Mouse (Mus musculus): Measurements from ENCODE around the gene Arhgap25. TPM values are rescaled to one million over a fixed set of nuclear protein-coding genes. Genes with fewer than 3 reads are reported as not detected.
"Not testable (repeated sequence)": the region's sequence is repeated elsewhere in the genome, so short reads cannot be mapped to it uniquely, and the experiment has no call there.

The Arhgap25 gene
- total RNA-seq (2021), result 1 to 10 TPM; 2.5 to 2.9 TPM
- long read RNA-seq, experiment 1, partial matches to known transcripts, result 0 of 2 reads
- long read RNA-seq, experiment 1, other reads (novel, unspliced or antisense), result 2 of 2 reads
- long read RNA-seq, experiment 2, partial matches to known transcripts, result 1 of 3 reads
- long read RNA-seq, experiment 2, other reads (novel, unspliced or antisense), result 0 of 3 reads

- TF ChIP-seq CTCF (conservative IDR thresholded peaks at IDR 0.05), result no peak
- Histone ChIP-seq H3K4me3 (peak within 1 kb of the TSS; percentile 17; the same call in 1 of the 2 replicates), H3K27ac (peak within 1 kb of the TSS; percentile 32; the same call in 1 of the 2 replicates)
- peak; percentile 21 to 42 for DNase-seq (ENCODE audit: low spot score in 2 of 2)
These were observed at the start of gene Arhgap25 for GRCm38 (mm10) chr6:87532953-87533710. TSS of gene Arhgap25 (minus strand) at chr6:87533259.

- no peak for TF ChIP-seq CTCF (conservative IDR thresholded peaks at IDR 0.05)
- no peak for DNase-seq (ENCODE audit: low spot score in 2 of 2)
- no peak overlapping the region for H3K4me3 ChIP-seq
- no peak overlapping the region for H3K27ac ChIP-seq
These were observed 49.4 kb upstream of the Arhgap25 start for GRCm38 (mm10) chr6:87582456-87582855.

GRCm38 (mm10) chr6:87581581-87581980, 48.5 kb upstream of the Arhgap25 start:
- no peak for DNase-seq (ENCODE audit: low spot score in 2 of 2)
- Histone ChIP-seq H3K27ac (no peak overlapping the region), H3K4me3 (no peak overlapping the region)
- no peak for TF ChIP-seq CTCF (conservative IDR thresholded peaks at IDR 0.05)

DNA sequence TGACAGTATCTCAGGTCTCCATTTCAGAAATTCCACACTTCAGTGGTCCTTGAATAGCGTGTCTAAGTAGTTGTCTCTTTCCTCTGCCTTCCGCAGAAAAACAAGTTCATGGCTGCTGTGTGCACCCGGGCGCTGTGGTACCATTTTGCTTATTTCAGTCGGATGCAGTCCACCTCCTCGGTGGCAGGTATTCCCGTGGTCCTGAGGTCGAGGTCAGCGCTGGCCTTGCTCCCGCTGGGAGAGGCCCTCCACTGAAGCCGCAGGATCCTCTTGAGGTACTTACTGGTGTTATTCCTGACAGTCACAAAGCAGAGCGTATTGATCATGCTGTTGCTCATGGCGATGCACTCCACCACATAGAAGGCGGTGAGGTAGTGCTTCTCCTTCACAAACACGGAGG, 48.0 kb upstream of the Arhgap25 start:
- TF ChIP-seq CTCF (conservative IDR thresholded peaks at IDR 0.05), result no peak
- no peak overlapping the region for H3K27ac ChIP-seq
- DNase-seq (ENCODE audit: low spot score in 2 of 2), result no peak
- H3K4me3 ChIP-seq, result no peak overlapping the region

DNA sequence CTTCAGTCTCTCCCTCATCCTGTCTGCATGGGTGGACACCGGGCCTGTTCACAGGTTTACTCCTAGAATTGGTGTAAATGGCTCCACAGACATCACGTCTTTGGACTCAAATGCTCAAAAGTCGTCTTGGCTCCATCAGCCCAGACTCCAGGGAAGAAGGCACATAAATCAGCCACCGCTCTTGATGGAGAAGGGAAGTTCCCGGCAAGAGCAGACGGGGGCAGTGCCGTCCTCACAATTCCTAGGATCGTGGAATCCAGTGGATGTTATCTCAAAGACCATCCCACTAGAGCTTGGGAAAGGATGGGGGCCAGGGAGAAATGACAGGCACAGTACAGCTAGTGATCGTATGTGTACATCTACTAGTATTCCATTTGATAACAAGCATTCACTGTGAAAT, 45.2 kb upstream of the Arhgap25 start:
- no peak for DNase-seq (ENCODE audit: low spot score in 2 of 2)
- no peak overlapping the region for H3K4me3 ChIP-seq
- TF ChIP-seq CTCF (conservative IDR thresholded peaks at IDR 0.05), result peak; percentile 68
- no peak overlapping the region for H3K27ac ChIP-seq

GRCm38 (mm10) chr6:87576648-87577330, 43.7 kb upstream of the Arhgap25 start:
- H3K4me3 ChIP-seq, result no peak overlapping the region
- TF ChIP-seq CTCF (conservative IDR thresholded peaks at IDR 0.05), result no peak
- no peak overlapping the region for H3K27ac ChIP-seq
- no peak for DNase-seq (ENCODE audit: low spot score in 2 of 2)

DNA sequence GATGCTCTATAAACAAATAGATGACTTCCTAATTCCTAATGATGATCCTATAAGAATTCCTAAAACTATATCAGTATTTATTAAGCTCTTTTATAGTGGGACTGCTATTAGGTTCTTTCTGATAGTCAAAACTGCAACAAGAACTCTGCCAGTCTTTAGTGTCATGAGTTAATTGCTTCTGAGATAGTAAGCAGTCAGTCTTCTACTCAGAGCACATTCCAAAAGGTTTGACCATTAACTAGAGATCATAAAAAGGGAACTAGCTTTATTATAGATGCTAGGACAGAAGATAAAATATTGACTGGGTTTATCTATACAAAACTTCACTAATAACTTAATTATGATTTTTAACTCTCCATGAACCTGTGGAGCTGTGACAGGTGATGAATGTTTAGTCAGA, 38.8 kb upstream of the Arhgap25 start:
- not testable (repeated sequence) for DNase-seq (ENCODE audit: low spot score in 2 of 2); H3K4me3 ChIP-seq; H3K27ac ChIP-seq

GRCm38 (mm10) chr6:87567686-87568593, 34.9 kb upstream of the Arhgap25 start:
- Histone ChIP-seq H3K4me3 (no peak overlapping the region), H3K27ac (no peak overlapping the region)
- DNase-seq (ENCODE audit: low spot score in 2 of 2), result no peak
- no peak for TF ChIP-seq CTCF (conservative IDR thresholded peaks at IDR 0.05)

DNA sequence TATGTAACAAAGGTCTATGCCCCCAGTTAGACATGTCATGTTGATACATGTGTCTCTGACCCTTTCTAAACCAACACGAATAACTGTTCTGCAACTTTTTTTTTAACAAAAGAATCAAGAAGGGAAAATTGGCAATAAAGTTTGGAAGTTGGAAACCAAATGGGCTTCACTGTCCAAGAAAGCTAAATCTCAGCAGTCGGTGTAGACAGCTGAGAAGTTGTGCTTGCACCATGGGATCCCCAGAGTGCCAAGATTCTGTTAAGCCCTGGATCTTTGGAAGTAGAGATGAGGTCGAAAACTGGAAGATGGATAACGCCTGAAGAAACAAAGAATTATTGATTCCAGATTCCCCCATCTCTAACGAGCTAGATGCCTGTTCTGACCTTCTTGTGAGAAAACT, 32.1 kb upstream of the Arhgap25 start:
- Histone ChIP-seq H3K27ac (no peak overlapping the region), H3K4me3 (no peak overlapping the region)
- TF ChIP-seq CTCF (conservative IDR thresholded peaks at IDR 0.05), result no peak
- DNase-seq (ENCODE audit: low spot score in 2 of 2), result no peak

- no peak for TF ChIP-seq CTCF (conservative IDR thresholded peaks at IDR 0.05)
- Histone ChIP-seq H3K4me3 (no peak overlapping the region), H3K27ac (no peak overlapping the region)
- no peak for DNase-seq (ENCODE audit: low spot score in 2 of 2)
These were observed 31.3 kb upstream of the Arhgap25 start for GRCm38 (mm10) chr6:87564356-87564755.

- no peak overlapping the region for H3K4me3 ChIP-seq
- TF ChIP-seq CTCF (conservative IDR thresholded peaks at IDR 0.05), result no peak
- H3K27ac ChIP-seq, result no peak overlapping the region
- DNase-seq (ENCODE audit: low spot score in 2 of 2), result no peak
These were observed 20.7 kb upstream of the Arhgap25 start for GRCm38 (mm10) chr6:87553724-87554123.

- no peak overlapping the region for H3K4me3 ChIP-seq
- peak; percentile 76 for TF ChIP-seq CTCF (conservative IDR thresholded peaks at IDR 0.05)
- peak; percentile 3 to 14 for DNase-seq (ENCODE audit: low spot score in 2 of 2)
- no peak overlapping the region for H3K27ac ChIP-seq
These were observed 19.2 kb upstream of the Arhgap25 start for GRCm38 (mm10) chr6:87552054-87552807.
